Mouse (Mus musculus) midbrain, embryonic 16.5 days (tissue): ENCODE data around the gene Gnb1l. TPM values are rescaled to one million over a fixed set of nuclear protein-coding genes. Genes with fewer than 3 reads are reported as not detected.

ENCODE experiments used
- ATAC-seq: fragments of 200-750 bp; cut with Nextera tagmentation; 2 replicates; pipeline ENCODE4 v1.8.0; 2017; ENCODE audit warnings: moderate TSS enrichment
- H3K27ac ChIP-seq: fragments of 300-500 bp; sonication (generic); 2 replicates; pipeline ENCODE4 v1.5.1; 2014; ENCODE audit warnings: mild to moderate bottlenecking, low read length, mixed read lengths
- H3K27me3 ChIP-seq: fragments of 300-500 bp; sonication (generic); 2 replicates; pipeline ENCODE4 v1.6.1; 2014; ENCODE audit warnings: low read depth, low read length, mixed read lengths; ENCODE audit not compliant: control insufficient read depth, insufficient read depth
- H3K36me3 ChIP-seq: fragments of 300-500 bp; sonication (generic); 2 replicates; pipeline ENCODE4 v1.6.1; 2014; ENCODE audit warnings: mild to moderate bottlenecking, low read length, moderate library complexity, mixed read lengths; ENCODE audit not compliant: control insufficient read depth, insufficient read depth
- H3K4me1 ChIP-seq: fragments of 300-500 bp; sonication (generic); 2 replicates; pipeline ENCODE4 v1.6.1; 2014; ENCODE audit warnings: mild to moderate bottlenecking, low read length, mixed read lengths; ENCODE audit not compliant: control insufficient read depth, insufficient read depth
- H3K4me2 ChIP-seq: fragments of 300-500 bp; sonication (generic); 2 replicates; pipeline ENCODE4 v1.6.1; 2014; ENCODE audit warnings: mild to moderate bottlenecking, low read length, mixed read lengths
- H3K4me3 ChIP-seq: fragments of 300-500 bp; sonication (generic); 2 replicates; pipeline ENCODE4 v1.5.1; 2014; ENCODE audit warnings: low read depth, mild to moderate bottlenecking, low read length, moderate library complexity, mixed read lengths
- H3K9ac ChIP-seq: fragments of 300-500 bp; sonication (generic); 2 replicates; pipeline ENCODE4 v1.6.1; 2014; ENCODE audit warnings: low read depth, low read length, mixed read lengths
- H3K9me3 ChIP-seq: fragments of 300-500 bp; sonication (generic); replicated peaks from 2 replicates; pipeline ENCODE4 v1.6.1; 2014; ENCODE audit warnings: mild to moderate bottlenecking, low read length, mixed read lengths; ENCODE audit not compliant: control insufficient read depth, poor library complexity, severe bottlenecking
- whole genome bisulfite sequencing: fragments of 180-500 bp; shearing (Covaris S2); extraction: QIAGEN DNeasy Blood & Tissue Kit; methylation state at CpG from one replicate; pipeline ENCODE4 v1.1.7; 2014; 5-methylcytosine and 5-hydroxymethylcytosine counted together
- polyA plus RNA-seq: library from polyadenylated mRNA; unstranded; fragments of >200 nt; fragmentation: Nextera tagmentation; extraction: Ambion mirVana; gene quantifications from 2 replicates; pipeline ENCODE4 v1.2.1, GENCODE M21; 2015

Gnb1l gene
- 16.5 and 17.6 TPM in 2 replicates for polyA plus RNA-seq

DNA sequence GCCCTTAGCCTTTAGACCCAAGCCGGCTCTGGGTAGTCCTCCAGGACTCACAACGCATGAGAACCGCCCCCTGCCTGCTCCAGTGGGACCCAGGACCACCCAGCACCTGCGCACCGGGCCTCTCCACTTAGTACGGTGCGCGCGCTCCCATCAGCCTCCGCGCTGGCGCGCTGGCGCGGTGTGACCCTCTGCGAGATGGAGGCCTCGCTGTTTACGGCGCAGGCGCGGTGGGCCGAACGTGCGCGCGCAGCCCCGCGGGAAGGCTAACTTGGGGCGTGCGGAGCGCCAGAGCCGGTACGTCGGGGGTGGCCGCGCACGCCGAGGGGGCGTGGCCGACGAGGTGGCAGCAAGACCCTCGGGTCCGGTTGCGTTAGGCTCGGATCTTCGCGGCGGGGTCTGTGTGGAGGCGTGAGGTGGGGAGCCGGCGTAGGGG lies at the start of gene Gnb1l, which contains the start of gene Rtl10:
TSS of gene Gnb1l (plus strand) at position 156 of the 433 bp plus-strand sequence.
TSS of gene Rtl10 (plus strand) at position 344 of the 433 bp plus-strand sequence.
- WGBS = under 1% methylated on average over 48 of the region's 51 CpGs
- H3K4me3 ChIP-seq = peak within 1 kb of the TSS; percentile 82
- H3K27ac ChIP-seq = peak within 1 kb of the TSS; percentile 95
- H3K4me1 ChIP-seq = peaks cover 17% of the 10 kb centered on the region
- peak; percentile 99 for ATAC-seq
- H3K27me3 ChIP-seq = no peaks in the 10 kb centered on the region
- peaks cover 4% of the 10 kb centered on the region for H3K36me3 ChIP-seq
- H3K9ac ChIP-seq = peak within 1 kb of the TSS; percentile 90
- peak within 1 kb of the TSS; percentile 91 for H3K4me2 ChIP-seq
- no peaks in the 10 kb centered on the region for H3K9me3 ChIP-seq

DNA sequence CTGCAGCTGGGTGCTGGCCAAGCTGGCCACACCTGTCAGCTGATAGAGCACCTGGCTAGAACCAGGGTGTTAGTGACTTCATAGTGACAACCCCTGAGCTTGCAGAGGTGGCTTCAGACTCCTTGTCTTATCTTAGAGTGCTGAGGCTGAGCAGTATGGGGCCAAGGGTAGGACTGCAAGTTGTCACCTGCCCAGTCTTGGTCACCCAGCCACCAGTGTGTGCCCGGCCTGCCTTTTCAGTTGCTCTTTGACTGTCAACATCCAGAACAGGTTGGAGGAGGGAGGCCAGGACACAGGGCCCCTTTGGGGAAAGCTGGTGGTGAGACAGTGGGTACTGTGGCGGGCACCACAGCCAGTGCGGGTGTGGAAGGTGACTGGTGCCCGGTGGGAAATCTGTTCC lies 49.5 kb upstream of the Gnb1l start:
- 98% methylated on average over 4 of the region's 4 CpGs for WGBS
- H3K4me3 ChIP-seq = no peak overlapping the region

DNA sequence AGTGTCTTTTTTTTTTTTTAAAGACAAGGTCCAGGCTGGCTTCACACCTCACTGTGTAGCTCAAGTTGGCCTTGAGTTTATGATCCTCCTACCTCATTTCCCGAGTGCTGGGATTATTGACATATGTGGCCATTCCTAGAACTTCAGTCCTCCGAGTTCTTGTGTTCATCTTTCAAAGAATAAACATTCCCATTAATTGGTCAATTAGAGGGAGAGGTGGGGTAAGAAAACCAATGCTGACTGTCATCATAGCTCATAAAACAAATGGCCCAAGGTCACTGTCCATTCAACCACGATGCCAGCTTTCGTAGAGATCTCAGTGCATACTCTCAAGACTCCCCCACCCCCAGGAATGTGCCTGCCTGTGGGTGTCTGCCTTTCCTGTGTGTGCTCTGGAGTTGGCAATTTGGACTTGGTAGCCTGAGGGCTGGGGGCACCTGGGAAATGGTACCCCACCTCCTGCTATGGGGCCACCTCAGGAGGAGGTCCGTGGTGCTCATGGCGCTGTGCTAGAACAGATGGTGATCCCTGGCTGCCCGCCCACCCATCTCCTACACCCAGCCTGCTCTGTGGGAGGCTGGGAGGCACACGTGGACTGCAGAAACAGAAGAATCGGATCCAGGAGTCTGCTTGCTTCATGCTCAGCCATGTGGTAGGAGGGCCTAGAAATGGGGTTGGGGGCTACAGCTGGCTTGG lies 46.9 kb upstream of the Gnb1l start:
- Histone ChIP-seq H3K4me2 (no peak overlapping the region), H3K36me3 (peaks cover 2% of the 10 kb centered on the region; the same call in 1 of the 2 replicates), H3K4me1 (no peaks in the 10 kb centered on the region), H3K9ac (no peak overlapping the region), H3K4me3 (no peak overlapping the region), H3K9me3 (no peaks in the 10 kb centered on the region), H3K27me3 (no peaks in the 10 kb centered on the region), H3K27ac (no peak overlapping the region)
- ATAC-seq = no peak
- WGBS = 77% methylated on average over 9 of the region's 9 CpGs

More for the DNA sequence above, 49.5 kb upstream of the Gnb1l start:
- no peaks in the 10 kb centered on the region for H3K4me1 ChIP-seq
- no peak overlapping the region for H3K4me2 ChIP-seq
- H3K9me3 ChIP-seq = no peaks in the 10 kb centered on the region
- H3K27me3 ChIP-seq = no peaks in the 10 kb centered on the region
- H3K9ac ChIP-seq = no peak overlapping the region
- ATAC-seq = no peak
- peaks cover 3% of the 10 kb centered on the region; the same call in 1 of the 2 replicates for H3K36me3 ChIP-seq
- no peak overlapping the region for H3K27ac ChIP-seq

DNA sequence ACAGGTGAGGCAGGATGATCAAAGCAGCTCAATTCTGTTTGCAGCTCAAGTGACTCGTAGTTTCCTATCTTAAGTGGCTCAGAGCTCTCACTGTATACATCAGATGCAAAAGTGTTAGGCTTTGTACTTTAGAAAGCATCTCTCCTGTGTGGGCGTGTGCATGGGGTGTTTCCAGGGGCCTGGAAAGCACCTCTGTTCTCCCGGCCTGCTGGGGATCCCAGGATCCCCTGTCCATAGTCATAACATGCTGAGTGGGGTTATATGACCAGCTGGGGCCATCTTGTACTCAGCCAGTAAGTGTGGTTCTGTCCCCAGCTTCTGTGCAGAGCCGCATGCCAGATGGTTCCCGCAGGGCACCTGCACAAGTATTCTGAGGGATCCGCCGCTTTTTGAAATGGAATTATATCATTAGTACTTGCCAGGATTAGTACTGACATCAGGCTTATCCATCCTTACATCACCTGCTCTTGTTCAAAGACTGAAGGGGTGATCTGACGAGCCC lies 46.1 kb upstream of the Gnb1l start:
- Histone ChIP-seq H3K9ac (no peak overlapping the region), H3K4me2 (no peak overlapping the region), H3K9me3 (no peaks in the 10 kb centered on the region), H3K4me3 (no peak overlapping the region), H3K4me1 (no peaks in the 10 kb centered on the region), H3K36me3 (peaks cover 2% of the 10 kb centered on the region; the same call in 1 of the 2 replicates), H3K27me3 (no peaks in the 10 kb centered on the region), H3K27ac (no peak overlapping the region)
- no peak for ATAC-seq
- 69% methylated on average over 8 of the region's 8 CpGs for WGBS

DNA sequence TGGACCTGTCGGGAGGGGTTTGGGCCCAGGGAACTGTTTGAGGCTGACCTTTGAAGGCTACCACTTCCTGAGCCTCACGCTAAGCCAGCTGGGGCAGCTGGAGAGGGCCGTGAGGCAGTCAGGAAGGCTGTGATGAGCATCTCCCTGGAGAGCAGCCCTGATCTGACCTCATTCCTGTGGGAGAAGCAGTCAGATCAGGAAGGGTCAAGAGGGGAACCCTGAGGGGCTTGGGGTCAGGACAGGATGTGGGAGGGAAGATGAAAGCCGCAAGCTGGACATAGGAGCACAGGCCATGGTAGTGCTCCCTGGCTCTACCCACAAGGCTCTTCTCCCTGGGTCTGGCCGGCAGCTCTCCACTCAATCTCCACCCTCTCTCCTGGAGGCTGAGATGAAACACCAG lies 44.7 kb upstream of the Gnb1l start:
- H3K4me1 ChIP-seq = peaks cover 1% of the 10 kb centered on the region
- H3K9ac ChIP-seq = no peak overlapping the region
- no peak for ATAC-seq
- peaks cover 2% of the 10 kb centered on the region; the same call in 1 of the 2 replicates for H3K36me3 ChIP-seq
- no peaks in the 10 kb centered on the region for H3K27me3 ChIP-seq
- 52% methylated on average over 5 of the region's 5 CpGs for WGBS
- H3K9me3 ChIP-seq = no peaks in the 10 kb centered on the region
- no peak overlapping the region for H3K4me3 ChIP-seq
- no peak overlapping the region for H3K27ac ChIP-seq
- no peak overlapping the region for H3K4me2 ChIP-seq

DNA sequence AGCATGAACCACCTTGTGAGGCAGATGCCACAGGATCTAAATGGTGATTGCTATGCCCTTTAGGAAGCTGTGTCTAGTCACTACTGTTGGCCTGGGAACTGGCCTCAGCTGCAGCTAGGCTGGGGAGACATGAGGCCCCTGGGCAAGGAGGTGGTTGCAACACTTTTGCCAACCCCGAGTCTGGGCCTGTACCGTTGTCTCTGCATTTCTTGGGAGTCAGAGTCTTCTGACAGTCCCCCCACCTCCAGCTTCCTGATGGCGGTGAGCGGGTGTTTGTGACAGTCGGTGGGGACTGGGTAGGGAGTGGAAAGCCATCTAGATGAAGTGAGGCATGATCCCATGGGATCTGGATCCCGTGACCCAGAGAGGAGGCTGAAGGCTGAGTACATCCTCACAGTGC lies 43.1 kb upstream of the Gnb1l start:
- H3K36me3 ChIP-seq = peaks cover 2% of the 10 kb centered on the region; the same call in 1 of the 2 replicates
- H3K4me2 ChIP-seq = no peak overlapping the region
- no peaks in the 10 kb centered on the region for H3K9me3 ChIP-seq
- no peak overlapping the region for H3K9ac ChIP-seq
- no peak overlapping the region for H3K4me3 ChIP-seq
- no peak overlapping the region for H3K27ac ChIP-seq
- H3K4me1 ChIP-seq = peaks cover 17% of the 10 kb centered on the region
- 95% methylated on average over 6 of the region's 6 CpGs for WGBS
- ATAC-seq = no peak
- no peaks in the 10 kb centered on the region for H3K27me3 ChIP-seq

DNA sequence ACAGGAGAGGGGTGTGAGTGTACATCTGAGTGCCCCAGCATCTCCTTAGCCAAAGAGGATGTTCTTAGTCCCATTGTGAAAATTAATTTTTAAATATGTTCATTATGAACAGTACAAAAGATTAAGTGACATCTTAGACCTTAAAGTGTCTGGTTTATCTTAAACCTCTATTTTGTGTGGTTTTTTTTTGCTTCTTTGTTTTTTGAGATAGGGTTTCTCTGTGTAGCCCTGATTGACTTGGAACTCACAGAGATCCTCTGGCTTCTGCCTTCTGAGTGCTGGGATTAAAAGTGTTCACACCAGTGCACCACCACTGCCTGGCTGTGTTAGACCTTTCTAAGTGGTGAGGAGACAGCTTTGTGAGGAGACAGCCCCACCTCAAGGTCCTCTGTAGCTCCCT lies 39.9 kb upstream of the Gnb1l start:
- peaks cover 2% of the 10 kb centered on the region; the same call in 1 of the 2 replicates for H3K36me3 ChIP-seq
- H3K27me3 ChIP-seq = no peaks in the 10 kb centered on the region
- H3K27ac ChIP-seq = no peak overlapping the region
- no peak overlapping the region for H3K4me2 ChIP-seq
- no peak overlapping the region for H3K9ac ChIP-seq
- no peak for ATAC-seq
- peaks cover 18% of the 10 kb centered on the region for H3K4me1 ChIP-seq
- H3K4me3 ChIP-seq = no peak overlapping the region
- H3K9me3 ChIP-seq = no peaks in the 10 kb centered on the region

DNA sequence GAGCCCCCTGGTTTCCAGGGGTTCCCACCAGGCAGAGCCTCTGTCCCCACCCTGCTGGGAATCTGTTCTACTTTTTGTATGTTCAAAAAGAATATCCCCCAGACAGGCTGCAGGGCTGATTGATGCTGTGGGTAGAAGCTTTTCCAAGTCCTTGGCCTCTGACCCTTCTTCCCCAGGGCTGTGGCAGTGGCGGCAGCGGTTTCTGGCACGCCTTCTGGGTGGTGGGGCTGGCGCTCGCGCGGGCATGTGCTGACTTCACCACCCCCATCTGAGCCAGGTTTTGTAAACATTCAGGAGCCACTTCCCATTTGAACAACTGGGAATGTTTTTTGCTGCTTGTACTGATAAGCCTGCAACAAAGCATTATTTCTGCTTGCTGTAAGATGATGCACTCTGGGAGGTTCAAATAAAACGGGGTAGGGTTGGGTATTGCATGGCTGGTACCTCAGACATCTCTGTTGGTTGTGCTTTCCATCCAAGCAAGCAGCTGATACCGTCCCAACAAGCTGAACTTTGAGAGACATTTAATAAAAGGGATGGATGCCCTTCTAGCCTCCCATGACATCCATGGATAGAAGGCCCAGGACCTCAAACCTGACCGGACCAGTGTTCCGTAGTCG lies 39.1 kb upstream of the Gnb1l start:
- peak; percentile 55 for ATAC-seq
- Histone ChIP-seq H3K9ac (peak overlapping the region; percentile 57), H3K27me3 (no peaks in the 10 kb centered on the region), H3K4me1 (peaks cover 18% of the 10 kb centered on the region), H3K4me2 (peak overlapping the region; percentile 49), H3K4me3 (peak overlapping the region; percentile 18; the same call in 1 of the 2 replicates), H3K27ac (peak overlapping the region; percentile 58), H3K36me3 (peaks cover 2% of the 10 kb centered on the region; the same call in 1 of the 2 replicates), H3K9me3 (no peaks in the 10 kb centered on the region)
- 6% methylated on average over 12 of the region's 12 CpGs for WGBS

DNA sequence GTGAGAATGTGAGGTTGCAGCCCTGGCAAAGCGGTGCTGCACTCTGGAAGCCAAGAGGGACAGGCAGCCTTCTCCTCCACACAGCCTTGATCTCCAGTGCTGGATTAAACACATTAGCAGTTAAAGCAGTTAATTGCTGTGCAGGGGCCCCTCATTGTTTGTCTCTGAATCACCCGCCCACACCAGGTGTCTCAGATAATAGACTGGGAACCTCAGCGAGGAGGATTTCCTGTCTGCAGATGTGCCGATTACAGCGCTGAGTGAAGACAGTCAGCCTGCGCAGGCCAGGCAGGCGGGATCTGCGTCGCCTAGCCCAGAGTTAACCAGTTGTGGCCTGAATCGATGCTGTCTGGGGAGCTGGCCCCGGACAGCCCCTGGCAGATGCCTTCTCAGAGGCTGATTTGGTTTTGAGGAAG lies 38.5 kb upstream of the Gnb1l start:
- Histone ChIP-seq H3K36me3 (peaks cover 2% of the 10 kb centered on the region; the same call in 1 of the 2 replicates), H3K27me3 (no peaks in the 10 kb centered on the region), H3K9me3 (no peaks in the 10 kb centered on the region), H3K27ac (peak overlapping the region; percentile 58), H3K9ac (peak overlapping the region; percentile 57), H3K4me2 (peak overlapping the region; percentile 49), H3K4me1 (peaks cover 18% of the 10 kb centered on the region), H3K4me3 (peak overlapping the region; percentile 18; the same call in 1 of the 2 replicates)
- 2% methylated on average over 11 of the region's 11 CpGs for WGBS
- peak; percentile 85 for ATAC-seq
